Mouse (Mus musculus) CD8-positive naive resting alpha-beta T cell, adult 2 months (primary cell): ENCODE data around the gene Uqcrfs1.

ENCODE experiments used
- DNase-seq, 2 experiments: peaks; one replicate each; pipeline ENCODE4 v3.0.0; 2022; ENCODE audit warnings: low read depth in 2 of 2, low spot score in 2 of 2

Uqcrfs1 gene

DNA sequence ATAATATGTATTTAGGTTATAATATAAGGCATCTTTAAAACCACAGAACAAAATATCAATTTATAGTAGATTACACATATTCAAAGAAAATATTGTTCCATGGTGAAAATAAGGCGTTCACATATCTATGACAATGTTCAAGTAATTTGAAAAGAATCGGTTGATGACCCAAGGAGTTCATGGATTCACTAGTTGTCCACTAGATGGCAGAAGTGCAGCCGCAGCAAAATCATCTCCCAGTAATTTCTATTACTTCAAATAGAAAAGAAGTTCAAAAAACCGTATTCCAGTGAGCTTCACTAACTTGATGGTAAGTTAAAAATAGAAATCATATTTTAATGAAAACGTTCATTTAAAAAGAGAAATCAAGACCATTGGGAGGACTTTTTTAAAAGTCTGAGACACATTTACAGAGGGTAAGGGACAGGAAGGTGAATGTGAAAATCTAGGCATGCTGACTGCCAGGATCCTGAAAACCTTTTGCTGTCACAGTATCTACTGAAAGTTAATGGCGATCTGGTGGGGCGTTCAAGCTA is 43.2 kb downstream of the Uqcrfs1 start:
- no peak for DNase-seq
